Mouse (Mus musculus): ENCODE results near the gene Olfr222.

The Olfr222 gene

GRCm38 (mm10) chr11:59541324-59541723 lies 34.7 kb downstream of the Olfr222 start, which contains the start of gene Nlrp3:
TSS of gene Nlrp3 (plus strand) at chr11:59541568.
- in situ Hi-C loops (cut with MboI, MseI), result no loop called here

DNA sequence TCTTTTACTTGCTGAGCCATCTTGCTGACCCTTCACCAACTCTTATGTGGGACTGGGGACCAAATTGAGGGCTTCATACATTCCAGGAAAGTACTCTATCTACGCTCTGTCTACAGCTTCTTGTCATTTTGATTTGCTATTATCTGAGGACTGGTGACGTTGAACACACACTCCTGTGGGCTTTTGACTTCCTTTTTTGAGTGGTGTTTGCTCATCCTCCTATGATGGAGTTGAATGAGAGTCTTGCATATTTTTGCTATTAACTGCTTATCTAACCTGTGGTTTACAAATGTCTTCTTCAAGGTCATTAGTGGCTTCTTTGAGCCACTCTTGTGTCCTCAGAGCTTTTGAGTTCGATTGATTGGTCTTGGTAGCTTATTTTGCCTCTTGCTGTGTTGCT lies 35.9 kb downstream of the Olfr222 start:
- in situ Hi-C loops (cut with MboI, MseI), result no loop called here

- in situ Hi-C loops (cut with MboI, MseI), result no loop called here
Observed at GRCm38 (mm10) chr11:59538387-59538786, 37.6 kb downstream of the Olfr222 start.

DNA sequence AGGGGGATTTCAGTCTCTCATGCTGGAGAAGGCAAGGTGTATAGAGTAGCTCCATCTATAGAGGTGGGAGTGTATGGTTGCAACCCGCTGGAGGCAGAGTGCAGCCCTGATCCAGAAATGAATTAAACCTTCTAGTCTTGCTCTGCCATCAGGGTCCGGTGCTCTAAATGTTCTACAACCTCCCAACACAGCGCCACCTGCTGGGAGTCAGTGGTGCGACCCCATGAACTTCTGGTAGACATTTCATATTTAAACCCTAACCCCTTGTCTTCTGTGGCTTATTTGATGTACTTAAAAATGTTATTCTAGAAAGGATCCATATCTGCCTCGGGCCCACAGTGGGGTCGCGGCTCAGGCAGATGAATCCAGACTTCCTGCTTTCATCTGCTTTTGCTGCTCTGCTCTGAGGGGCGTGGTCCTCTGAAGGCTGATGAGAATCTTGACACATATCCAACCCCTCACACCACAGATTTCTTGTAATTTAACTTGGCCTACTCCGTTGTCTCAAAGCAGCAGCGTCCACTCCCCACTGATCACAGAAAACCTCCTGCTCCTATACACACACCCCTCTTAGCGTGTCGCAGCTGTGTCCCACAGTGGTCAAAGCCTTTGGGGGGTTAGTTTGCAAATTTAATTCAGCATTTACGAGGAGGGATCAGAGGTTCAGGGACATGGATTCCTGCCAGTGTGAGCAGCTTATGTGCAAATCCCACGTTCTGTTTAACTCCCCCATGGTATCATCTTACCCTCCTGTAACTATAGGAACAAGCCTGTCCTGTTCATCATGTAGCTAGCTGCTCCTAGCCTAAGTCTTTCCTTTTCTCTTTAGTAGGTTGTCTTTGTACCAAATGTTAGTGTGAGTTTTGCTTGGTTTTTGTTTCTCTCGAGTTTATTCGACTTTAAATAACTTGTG lies 38.6 kb downstream of the Olfr222 start:
- in situ Hi-C loops (cut with MboI, MseI), result no loop called here

DNA sequence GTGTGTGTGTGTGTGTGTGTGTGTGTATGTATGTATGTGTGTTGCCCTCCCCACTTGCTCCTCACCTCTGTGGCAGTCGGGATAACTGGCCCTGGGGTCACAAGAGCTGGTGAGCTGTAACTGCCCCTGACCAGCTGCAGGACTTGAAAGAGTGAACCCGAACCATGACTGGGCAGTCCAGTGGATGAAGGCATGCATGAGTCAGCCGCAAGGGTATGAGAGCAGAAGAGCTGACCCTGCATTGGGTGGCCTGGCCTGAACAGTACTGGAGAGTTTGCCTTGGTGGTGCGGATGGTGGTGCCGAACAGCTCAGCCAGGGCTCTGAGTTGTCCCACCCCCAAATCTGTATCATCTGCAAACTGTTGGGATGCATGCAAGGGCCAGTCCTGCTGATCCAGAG lies 44.5 kb downstream of the Olfr222 start:
- in situ Hi-C loops (cut with MboI, MseI), result no loop called here

DNA sequence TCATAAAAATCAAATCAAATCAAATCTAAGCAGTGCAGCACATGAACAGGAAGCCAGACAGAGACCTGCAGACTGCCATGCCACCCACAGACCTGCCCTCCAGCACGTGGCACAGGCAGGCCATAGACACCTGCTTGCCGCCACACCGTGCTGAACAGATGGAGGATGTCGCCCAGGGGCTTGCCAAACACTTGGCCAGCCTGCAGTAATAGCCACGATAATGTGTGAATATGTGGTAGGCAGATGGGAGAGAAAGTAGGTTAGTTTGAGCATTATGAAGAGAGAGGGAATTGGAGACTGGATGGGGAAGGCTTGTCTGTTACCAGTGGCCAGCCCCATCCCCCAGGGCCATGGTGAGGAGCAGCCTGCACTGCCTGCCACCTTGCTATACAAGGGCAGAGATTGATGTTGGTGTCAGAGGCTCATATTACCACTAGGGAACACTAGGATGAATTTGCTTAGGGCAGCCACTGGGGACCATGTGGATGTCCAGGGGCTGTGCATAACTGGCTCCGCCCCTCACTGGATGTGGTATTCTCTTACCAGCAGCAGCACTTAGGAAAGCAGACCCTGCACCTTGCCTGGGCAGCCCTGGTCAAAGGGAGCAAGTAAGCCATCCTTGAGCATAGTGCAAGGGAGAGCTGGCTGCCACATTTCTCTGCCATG lies 45.0 kb downstream of the Olfr222 start:
- in situ Hi-C loops (cut with MboI, MseI), result no loop called here

- in situ Hi-C loops (cut with MboI, MseI), result no loop called here
Observed at GRCm38 (mm10) chr11:59530221-59530620, 45.8 kb downstream of the Olfr222 start.

- in situ Hi-C loops (cut with MboI, MseI), result no loop called here
Observed at GRCm38 (mm10) chr11:59526472-59527080, 49.5 kb downstream of the Olfr222 start, which contains the start of gene Zkscan17. TSS of gene Zkscan17 (minus strand) at chr11:59526751.

DNA sequence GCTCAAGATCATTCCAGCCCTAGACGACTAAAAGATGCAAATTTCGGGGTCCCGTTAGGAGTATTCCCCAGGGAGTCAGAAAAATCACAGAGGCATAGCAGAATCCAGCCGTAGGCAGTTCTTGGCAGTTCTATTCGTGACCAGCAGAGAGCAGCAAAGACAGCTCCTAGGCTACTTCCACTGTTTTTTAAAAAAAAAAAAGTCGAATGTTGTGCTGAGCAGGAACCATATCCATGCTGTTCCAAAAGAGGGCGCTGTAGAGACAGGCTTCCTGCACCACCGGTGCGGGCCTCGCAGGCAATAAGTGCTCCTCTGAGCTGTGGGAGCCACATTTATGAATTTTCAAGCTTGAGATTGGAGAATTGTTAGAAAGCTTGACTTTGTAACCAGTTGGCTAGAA lies 50.8 kb downstream of the Olfr222 start:
- in situ Hi-C loops (cut with MboI, MseI), result no loop called here

DNA sequence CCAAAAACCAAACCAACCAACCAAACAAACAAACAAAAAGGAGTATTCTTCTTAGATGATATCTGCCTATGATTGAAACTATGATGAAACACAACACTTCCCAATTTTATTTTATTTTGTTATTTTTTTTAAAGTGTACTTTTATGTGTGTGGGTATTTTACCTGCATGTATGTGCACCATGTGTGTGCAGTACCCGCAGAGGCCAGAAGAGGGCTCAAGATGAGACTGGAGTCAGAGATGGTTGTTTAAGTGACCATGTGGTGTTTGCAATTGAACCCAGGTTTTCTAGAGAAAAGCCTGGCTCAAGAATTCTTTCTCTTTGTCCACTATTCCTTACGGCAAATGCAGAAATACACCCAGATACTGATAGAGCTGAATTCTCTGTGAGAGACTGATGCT lies 51.9 kb downstream of the Olfr222 start:
- in situ Hi-C loops (cut with MboI, MseI), result no loop called here

Measured in T-helper 1 cell (primary cell).